Mouse (Mus musculus) urinary bladder, postnatal 25 days (tissue): Measurements from ENCODE around the gene Iqgap1.

Source experiments
- DNase-seq: peaks from one replicate; pipeline ENCODE4 v3.0.0; 2022; ENCODE audit warnings: low spot score

The Iqgap1 gene

GRCm38 (mm10) chr7:80825843-80826403 is at the start of gene Iqgap1:
Gene Iqgap1 (minus strand): TSS chr7:80825974.
- no peak for DNase-seq

- DNase-seq = no peak
Measured at GRCm38 (mm10) chr7:80873631-80874030, 47.9 kb upstream of the Iqgap1 start.

GRCm38 (mm10) chr7:80873038-80873437 is 47.3 kb upstream of the Iqgap1 start:
- DNase-seq = no peak

- DNase-seq = no peak
Measured at GRCm38 (mm10) chr7:80868686-80869085, 42.9 kb upstream of the Iqgap1 start.

GRCm38 (mm10) chr7:80866514-80867147 is 40.9 kb upstream of the Iqgap1 start:
- DNase-seq = no peak

GRCm38 (mm10) chr7:80865521-80865920 is 39.7 kb upstream of the Iqgap1 start:
- no peak for DNase-seq

- DNase-seq = no peak
Measured at GRCm38 (mm10) chr7:80864831-80865230, 39.1 kb upstream of the Iqgap1 start.

- DNase-seq = no peak
Measured at GRCm38 (mm10) chr7:80864151-80864550, 38.4 kb upstream of the Iqgap1 start.

- DNase-seq = no peak
Measured at GRCm38 (mm10) chr7:80863520-80863919, 37.7 kb upstream of the Iqgap1 start.

GRCm38 (mm10) chr7:80862475-80862874 is 36.7 kb upstream of the Iqgap1 start:
- no peak for DNase-seq

GRCm38 (mm10) chr7:80860729-80861274 is 35.0 kb upstream of the Iqgap1 start, which contains the start of gene Zscan2:
Gene Zscan2 (plus strand): TSS chr7:80860920.
- peak; percentile 69 for DNase-seq

GRCm38 (mm10) chr7:80860227-80860626 is 34.5 kb upstream of the Iqgap1 start:
- DNase-seq = peak; percentile 34

GRCm38 (mm10) chr7:80857181-80857580 is 31.4 kb upstream of the Iqgap1 start:
- peak; percentile 77 for DNase-seq

GRCm38 (mm10) chr7:80855316-80855715 is 29.5 kb upstream of the Iqgap1 start:
- DNase-seq = no peak

GRCm38 (mm10) chr7:80853218-80853617 is 27.4 kb upstream of the Iqgap1 start:
- no peak for DNase-seq

GRCm38 (mm10) chr7:80850520-80850919 is 24.7 kb upstream of the Iqgap1 start:
- no peak for DNase-seq

- DNase-seq = no peak
Measured at GRCm38 (mm10) chr7:80849710-80850109, 23.9 kb upstream of the Iqgap1 start.

GRCm38 (mm10) chr7:80849267-80849666 is 23.5 kb upstream of the Iqgap1 start:
- DNase-seq = no peak

- DNase-seq = no peak
Measured at GRCm38 (mm10) chr7:80846709-80847108, 20.9 kb upstream of the Iqgap1 start.

- no peak for DNase-seq
Measured at GRCm38 (mm10) chr7:80846280-80846678, 20.5 kb upstream of the Iqgap1 start.

GRCm38 (mm10) chr7:80845621-80846279 is 20.0 kb upstream of the Iqgap1 start:
- no peak for DNase-seq

- no peak for DNase-seq
Measured at GRCm38 (mm10) chr7:80844691-80845090, 18.9 kb upstream of the Iqgap1 start.
